Mouse (Mus musculus) retina, adult 2 months (tissue): Measurements from ENCODE around the gene Gmds.

Source experiments
- DNase-seq: peaks from one replicate; pipeline ENCODE4 v3.0.0-alpha.2; 2012; ENCODE audit warnings: low read depth, low spot score

Gene Gmds

GRCm38 (mm10) chr13:32338513-32339365, at the start of gene Gmds:
Gmds (minus strand) TSS chr13:32338740.
- peak; percentile 60 for DNase-seq

- no peak for DNase-seq
Measured at GRCm38 (mm10) chr13:32385421-32386092, 47.0 kb upstream of the Gmds start.

GRCm38 (mm10) chr13:32382227-32383010, 43.9 kb upstream of the Gmds start:
- DNase-seq, result no peak

- DNase-seq, result no peak
Measured at GRCm38 (mm10) chr13:32378634-32379033, 40.1 kb upstream of the Gmds start.

DNA sequence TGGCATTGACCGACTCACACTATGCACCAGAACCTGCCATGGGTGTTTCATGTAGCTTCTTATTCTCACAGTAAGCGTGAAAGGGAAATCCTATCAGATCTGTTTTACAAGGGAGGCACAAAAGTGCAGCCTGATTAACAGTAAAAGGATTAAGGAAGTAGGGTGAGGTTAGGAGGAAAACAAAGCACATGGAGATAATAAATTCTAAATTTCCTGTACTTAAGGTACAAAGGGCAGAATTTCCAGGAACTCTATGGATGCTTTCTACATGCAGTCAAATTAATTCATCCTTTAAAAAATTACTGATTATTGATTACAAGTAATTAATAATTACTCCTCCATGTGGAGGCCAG, 34.0 kb upstream of the Gmds start:
- no peak for DNase-seq

- DNase-seq, result no peak
Measured at GRCm38 (mm10) chr13:32371874-32372530, 33.5 kb upstream of the Gmds start.

GRCm38 (mm10) chr13:32370751-32371150, 32.2 kb upstream of the Gmds start:
- no peak for DNase-seq

- no peak for DNase-seq
Measured at GRCm38 (mm10) chr13:32370135-32370534, 31.6 kb upstream of the Gmds start.

DNA sequence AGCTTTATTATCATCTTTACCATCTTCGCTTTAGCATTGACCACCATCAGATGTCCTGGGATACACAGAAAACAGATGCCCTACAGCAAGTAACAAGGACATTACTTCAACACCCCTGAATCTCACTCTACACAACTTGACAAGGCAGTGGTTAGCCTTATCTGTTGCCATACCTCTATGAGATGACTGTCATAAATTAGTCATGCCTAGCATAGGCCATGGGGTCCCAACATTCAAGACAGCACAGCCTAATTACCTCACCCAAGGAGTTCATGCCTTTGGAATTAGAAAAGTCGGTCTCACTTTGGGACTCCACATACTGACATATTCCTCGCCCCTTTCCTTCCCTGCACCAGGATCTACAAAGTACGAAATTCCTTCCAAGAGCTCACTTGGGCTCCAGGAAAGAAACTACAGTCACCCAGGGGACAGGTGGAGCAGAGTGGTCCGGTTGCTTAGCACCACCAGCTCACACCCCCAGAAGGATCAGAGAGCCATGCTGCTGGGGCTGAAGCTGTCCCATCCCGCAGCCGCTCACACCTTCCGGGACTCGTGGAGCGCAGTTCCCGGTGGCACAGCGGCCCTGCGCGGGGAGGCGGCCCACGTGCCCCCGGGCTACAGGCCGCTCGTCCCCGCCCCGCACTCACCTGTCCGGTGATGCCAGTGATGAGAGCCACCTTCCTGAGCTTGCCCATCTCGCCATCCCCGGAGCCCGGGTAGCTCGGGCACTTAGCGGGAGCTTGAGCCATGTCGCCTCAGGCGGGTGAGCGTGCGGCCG, 616 bp downstream of the Gmds start:
- no peak for DNase-seq

- no peak for DNase-seq
Measured at GRCm38 (mm10) chr13:32318309-32318708, 20.2 kb downstream of the Gmds start.

DNA sequence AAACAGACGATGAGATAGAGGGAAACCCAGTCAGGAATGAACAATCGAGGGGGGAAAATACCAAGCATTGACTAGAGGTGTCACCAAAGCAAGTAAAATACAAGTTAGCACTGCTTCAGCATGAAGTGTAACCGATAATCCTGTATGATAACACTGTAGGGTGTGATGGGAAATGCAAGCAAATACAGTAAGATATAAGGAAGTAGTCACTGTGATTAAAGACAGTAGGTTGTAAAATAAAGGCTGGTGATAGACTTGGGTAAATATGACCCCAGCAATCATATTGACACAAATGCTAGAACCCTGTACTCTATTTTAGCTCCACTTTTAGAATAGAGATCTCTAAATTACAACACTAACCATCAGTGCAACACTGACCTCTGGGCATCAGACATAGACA, 21.2 kb downstream of the Gmds start:
- DNase-seq, result no peak

- DNase-seq, result no peak
Measured at GRCm38 (mm10) chr13:32312663-32313062, 25.9 kb downstream of the Gmds start.

- DNase-seq, result no peak
Measured at GRCm38 (mm10) chr13:32311476-32311875, 27.1 kb downstream of the Gmds start.

- no peak for DNase-seq
Measured at GRCm38 (mm10) chr13:32298456-32298855, 40.1 kb downstream of the Gmds start.

GRCm38 (mm10) chr13:32297398-32297797, 41.1 kb downstream of the Gmds start:
- no peak for DNase-seq

- DNase-seq, result no peak
Measured at GRCm38 (mm10) chr13:32294416-32295195, 43.9 kb downstream of the Gmds start.

DNA sequence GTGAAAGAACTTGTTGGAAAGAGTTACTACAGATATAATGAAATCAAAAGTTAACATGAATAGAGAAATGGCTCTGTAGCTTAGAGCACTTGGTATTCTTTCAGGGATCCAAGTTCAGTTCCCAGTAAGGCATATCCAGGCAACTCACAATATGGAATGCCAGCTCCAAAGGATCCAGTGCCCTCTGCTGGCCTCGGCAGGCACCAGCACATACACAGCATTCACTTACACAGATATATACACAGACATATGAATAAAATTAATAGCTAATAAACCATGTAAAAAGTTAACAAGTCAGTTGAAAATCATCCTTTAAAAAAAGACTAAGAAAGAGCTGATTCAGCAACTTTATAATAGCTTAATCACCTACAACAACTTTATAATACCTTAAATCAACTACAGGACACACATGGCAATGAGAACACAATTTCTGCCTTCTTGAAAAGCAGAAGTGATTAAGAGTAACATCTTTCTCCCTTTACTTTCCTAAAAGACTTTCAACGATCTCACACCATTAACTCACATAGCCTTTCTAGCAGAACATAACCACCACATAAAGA, 65.5 kb downstream of the Gmds start:
- DNase-seq, result no peak

DNA sequence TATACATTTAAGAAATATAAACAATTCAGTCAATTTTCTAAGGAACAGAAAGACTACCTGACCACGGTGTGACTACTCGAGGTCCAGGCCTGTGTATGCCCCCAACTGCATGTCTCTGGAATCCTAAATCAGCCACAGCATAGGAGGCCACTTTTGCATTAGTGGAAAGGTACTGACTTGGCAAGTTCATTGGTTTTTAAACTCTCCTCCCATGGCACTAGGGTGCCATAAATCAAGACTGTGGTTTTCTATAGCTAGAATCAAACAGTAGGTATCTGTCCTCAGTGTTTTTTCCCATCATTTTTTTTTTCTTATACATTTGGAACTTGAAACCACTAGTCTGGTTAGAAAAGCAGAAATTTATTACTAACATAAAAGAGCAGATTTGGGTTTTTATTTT, 68.8 kb downstream of the Gmds start:
- DNase-seq, result no peak

GRCm38 (mm10) chr13:32269261-32269660, 69.3 kb downstream of the Gmds start:
- no peak for DNase-seq

DNA sequence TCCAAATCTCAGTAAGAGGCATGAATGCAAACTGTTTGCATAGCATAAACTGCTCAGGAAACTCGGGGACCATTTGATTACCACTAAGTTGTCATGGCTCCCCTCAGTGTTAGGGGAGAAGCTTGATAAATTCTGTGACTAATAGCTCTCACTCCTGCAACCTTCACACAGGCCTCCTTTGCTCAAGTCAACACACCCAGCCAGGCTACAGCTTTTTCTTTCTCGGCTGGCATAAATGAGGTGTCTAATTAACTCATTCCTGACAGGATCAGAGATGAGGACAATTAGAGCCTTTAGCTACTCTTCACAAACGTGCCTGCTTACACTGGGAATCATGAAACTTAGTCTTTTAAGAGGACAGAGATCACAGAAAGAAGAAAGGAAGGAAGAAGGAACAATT, 70.3 kb downstream of the Gmds start:
- DNase-seq, result no peak
